Mouse (Mus musculus) testis, postnatal 14 days (tissue): ENCODE results near the gene Tmem252.

Source experiments
- DNase-seq: peaks from one replicate; pipeline ENCODE4 v3.0.0; 2021; ENCODE audit warnings: low spot score

The Tmem252 gene

GRCm38 (mm10) chr19:24730661-24731060 is 56.9 kb downstream of the Tmem252 start:
- no peak for DNase-seq
